Mouse (Mus musculus) spleen, embryonic (tissue): ENCODE measurements around the gene Hspa4l.

Experiments
- CTCF ChIA-PET: fragments of 350-600 bp; sonication (Branson Sonifier 250); formaldehyde crosslinking; loops from one replicate; lab custom pipeline; 2022; lab: Charles Lee

Gene Hspa4l

GRCm38 (mm10) chr3:40813275-40813674 lies 69.0 kb downstream of the Hspa4l start:
- CTCF ChIA-PET: no interaction called here

DNA sequence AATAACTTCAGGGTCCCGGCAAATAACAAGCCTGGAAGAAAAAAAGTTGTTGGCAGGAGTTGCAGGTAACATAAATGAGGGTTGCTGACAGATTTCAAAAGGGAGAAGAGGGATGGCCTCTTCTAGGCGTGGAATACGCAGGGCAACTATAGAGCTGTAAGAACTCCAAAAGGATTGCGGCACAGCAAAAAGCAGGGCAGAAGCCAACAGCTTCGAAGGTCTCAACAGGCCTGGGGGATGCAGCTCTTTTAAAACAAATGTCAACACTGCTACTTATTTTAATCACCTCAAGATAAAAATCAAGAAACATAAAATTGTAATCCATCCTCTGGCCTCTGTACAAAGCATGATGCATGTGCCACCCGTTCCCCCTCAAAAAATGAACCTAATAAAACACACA lies 101.2 kb downstream of the Hspa4l start:
- CTCF ChIA-PET: interaction anchor here (0.9 kb wide), 1 partner anchor 47 kb away, joined by 3 read pairs; no protein-coding TSS in a partner anchor
